Mouse (Mus musculus) erythroblast, embryonic 14.5 days (primary cell): Measurements from ENCODE around the gene Rbm20. TPM values are rescaled to one million over a fixed set of nuclear protein-coding genes. Genes with fewer than 3 reads are reported as not detected.
"Not testable (repeated sequence)": the region's sequence is repeated elsewhere in the genome, so short reads cannot be mapped to it uniquely, and the experiment has no call there.

Experiments used
- H3K27me3 ChIP-seq: 2 replicates; pipeline ENCODE4 v1.6.1; 2012; ENCODE audit warnings: inconsistent platforms; ENCODE audit not compliant: control insufficient read depth
- H3K36me3 ChIP-seq: 2 replicates; pipeline ENCODE4 v1.6.1; 2012; ENCODE audit warnings: mild to moderate bottlenecking, inconsistent platforms; ENCODE audit not compliant: control insufficient read depth
- H3K4me1 ChIP-seq: 2 replicates; pipeline ENCODE4 v1.6.1; 2012; ENCODE audit warnings: inconsistent platforms; ENCODE audit not compliant: control insufficient read depth
- H3K4me3 ChIP-seq: replicated peaks from 2 replicates; pipeline ENCODE3; 2012; ENCODE audit warnings: moderate library complexity, mild to moderate bottlenecking, inconsistent platforms
- H3K9me3 ChIP-seq: 2 replicates; pipeline ENCODE4 v1.6.1; 2012; ENCODE audit warnings: low read length, inconsistent platforms, mixed read lengths; ENCODE audit not compliant: control insufficient read depth
- GATA1 ChIP-seq: IDR thresholded peaks from 2 replicates; pipeline ENCODE4 v1.6.1; 2012; ENCODE audit warnings: low read length, inconsistent platforms, mixed read lengths
- TAL1 ChIP-seq: IDR thresholded peaks from 3 replicates; pipeline ENCODE4 v1.6.1; 2012; ENCODE audit warnings: low read length, inconsistent platforms, mixed read lengths
- polyA plus RNA-seq: library from polyadenylated mRNA; stranded (reverse); fragments of >175 nt; gene quantifications from 2 replicates; pipeline ENCODE4 v1.2.3, GENCODE M21; 2012

Rbm20 gene
- polyA plus RNA-seq, 1 experiment, result not detected

- Histone ChIP-seq H3K4me3 (no peak overlapping the region), H3K27me3 (no peaks in the 10 kb centered on the region), H3K36me3 (peaks cover 39% of the 10 kb centered on the region), H3K4me1 (no peaks in the 10 kb centered on the region), H3K9me3 (no peaks in the 10 kb centered on the region)
- no peak for TF ChIP-seq TAL1
- TF ChIP-seq GATA1, result no peak
These were observed 26.2 kb upstream of the Rbm20 start for GRCm38 (mm10) chr19:53650921-53651320.

GRCm38 (mm10) chr19:53652267-53652666 lies 24.8 kb upstream of the Rbm20 start:
- H3K27me3 ChIP-seq, result no peaks in the 10 kb centered on the region
- no peak overlapping the region for H3K4me3 ChIP-seq
- no peaks in the 10 kb centered on the region for H3K4me1 ChIP-seq
- H3K9me3 ChIP-seq, result no peaks in the 10 kb centered on the region
- peaks cover 26% of the 10 kb centered on the region for H3K36me3 ChIP-seq
- TF ChIP-seq GATA1 (no peak), TAL1 (no peak)

- H3K4me1 ChIP-seq, result no peaks in the 10 kb centered on the region
- TF ChIP-seq GATA1 (no peak), TAL1 (no peak)
- H3K9me3 ChIP-seq, result no peaks in the 10 kb centered on the region
- H3K36me3 ChIP-seq, result peaks cover 12% of the 10 kb centered on the region
- no peak overlapping the region for H3K4me3 ChIP-seq
- H3K27me3 ChIP-seq, result peaks cover 2% of the 10 kb centered on the region; the same call in 1 of the 2 replicates
These were observed 23.3 kb upstream of the Rbm20 start for GRCm38 (mm10) chr19:53653624-53654467.

GRCm38 (mm10) chr19:53656443-53656842 lies 20.7 kb upstream of the Rbm20 start:
- not testable (repeated sequence) for H3K27me3 ChIP-seq, H3K4me3 ChIP-seq, H3K9me3 ChIP-seq, H3K36me3 ChIP-seq, H3K4me1 ChIP-seq

- H3K9me3 ChIP-seq, result no peaks in the 10 kb centered on the region
- no peak overlapping the region for H3K4me3 ChIP-seq
- no peak for TF ChIP-seq TAL1
- no peak for TF ChIP-seq GATA1
- no peaks in the 10 kb centered on the region for H3K4me1 ChIP-seq
- no peaks in the 10 kb centered on the region for H3K36me3 ChIP-seq
- peaks cover 2% of the 10 kb centered on the region; the same call in 1 of the 2 replicates for H3K27me3 ChIP-seq
These were observed 19.7 kb upstream of the Rbm20 start for GRCm38 (mm10) chr19:53657437-53657836.

- TF ChIP-seq GATA1, result no peak
- no peak for TF ChIP-seq TAL1
- Histone ChIP-seq H3K36me3 (no peaks in the 10 kb centered on the region), H3K27me3 (peaks cover 2% of the 10 kb centered on the region; the same call in 1 of the 2 replicates), H3K9me3 (no peaks in the 10 kb centered on the region), H3K4me3 (no peak overlapping the region), H3K4me1 (no peaks in the 10 kb centered on the region)
These were observed 16.2 kb upstream of the Rbm20 start for GRCm38 (mm10) chr19:53660722-53661420.

GRCm38 (mm10) chr19:53661938-53662722 lies 15.0 kb upstream of the Rbm20 start:
- no peaks in the 10 kb centered on the region for H3K9me3 ChIP-seq
- H3K36me3 ChIP-seq, result no peaks in the 10 kb centered on the region
- H3K27me3 ChIP-seq, result peaks cover 2% of the 10 kb centered on the region; the same call in 1 of the 2 replicates
- TF ChIP-seq TAL1 (no peak), GATA1 (no peak)
- H3K4me3 ChIP-seq, result no peak overlapping the region
- no peaks in the 10 kb centered on the region for H3K4me1 ChIP-seq

GRCm38 (mm10) chr19:53664831-53665230 lies 12.3 kb upstream of the Rbm20 start:
- Histone ChIP-seq H3K36me3 (no peaks in the 10 kb centered on the region), H3K27me3 (no peaks in the 10 kb centered on the region), H3K9me3 (no peaks in the 10 kb centered on the region), H3K4me3 (no peak overlapping the region), H3K4me1 (no peaks in the 10 kb centered on the region)
- TF ChIP-seq TAL1 (no peak), GATA1 (no peak)

GRCm38 (mm10) chr19:53665391-53665790 lies 11.7 kb upstream of the Rbm20 start:
- H3K27me3 ChIP-seq, result no peaks in the 10 kb centered on the region
- H3K36me3 ChIP-seq, result no peaks in the 10 kb centered on the region
- no peaks in the 10 kb centered on the region for H3K4me1 ChIP-seq
- no peak overlapping the region for H3K4me3 ChIP-seq
- H3K9me3 ChIP-seq, result no peaks in the 10 kb centered on the region
- TF ChIP-seq TAL1 (no peak), GATA1 (no peak)
